Mouse (Mus musculus): ENCODE data around the gene Tlcd1. TPM values are rescaled to one million over a fixed set of nuclear protein-coding genes. Genes with fewer than 3 reads are reported as not detected.

Tlcd1 gene
- 38.1 TPM for polyA plus RNA-seq (2014; fragmentation: Illumina TruSeq; extraction: RNeasy Lipid Tissue Mini Kit (QIAGEN cat#74804); ENCODE audit: low read depth, low replicate concordance)

GRCm38 (mm10) chr11:78176402-78176862 lies at the start of gene Tlcd1, which contains the start of gene Nek8:
Gene Tlcd1 (plus strand): TSS chr11:78176711.
Gene Nek8 (minus strand): TSS chr11:78176675.

DNA sequence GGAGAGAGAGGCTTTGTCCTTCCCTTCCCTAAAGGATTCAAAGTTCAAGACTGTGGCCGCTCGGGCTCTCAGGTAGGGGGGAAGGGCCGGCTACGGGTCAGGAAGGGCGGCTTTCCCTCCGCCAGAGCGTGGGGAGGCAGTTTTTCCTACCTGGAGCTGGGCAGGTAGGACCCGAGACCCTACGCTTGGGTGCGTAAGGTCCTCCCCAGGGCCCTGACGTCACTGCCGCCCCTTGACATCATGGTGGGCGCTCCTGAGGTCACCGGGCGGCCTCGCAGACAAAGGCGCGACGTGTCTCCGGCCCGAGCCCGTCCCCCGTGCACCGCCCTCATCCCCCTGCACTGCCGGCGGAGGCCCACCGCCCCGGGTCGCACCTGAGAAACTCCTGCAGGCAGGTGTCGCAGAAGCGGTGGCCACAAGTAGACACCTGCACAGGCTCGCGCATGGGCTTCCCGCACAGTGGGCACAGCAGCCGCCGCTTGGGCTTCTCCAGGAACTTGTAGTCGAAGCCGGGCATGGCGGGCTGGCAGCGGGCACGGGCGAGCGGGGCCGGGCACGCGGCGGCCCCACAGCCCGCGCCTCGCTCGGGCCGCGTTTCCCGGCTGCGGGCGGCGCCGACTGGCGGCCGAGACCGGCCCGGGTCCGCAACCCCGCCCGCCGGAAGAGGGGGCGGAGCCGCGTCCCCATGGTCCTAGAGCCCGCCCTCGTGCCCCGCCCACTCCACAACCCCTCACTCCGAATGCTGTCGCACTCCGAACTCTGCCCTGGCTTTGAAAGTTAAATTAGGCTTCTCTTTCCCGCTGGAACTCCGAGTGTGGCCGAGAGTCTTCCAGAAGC lies 11.4 kb upstream of the Tlcd1 start, which contains the start of gene Traf4:
TSS of gene Traf4 (minus strand) at position 666 of the 837 bp plus-strand sequence.

DNA sequence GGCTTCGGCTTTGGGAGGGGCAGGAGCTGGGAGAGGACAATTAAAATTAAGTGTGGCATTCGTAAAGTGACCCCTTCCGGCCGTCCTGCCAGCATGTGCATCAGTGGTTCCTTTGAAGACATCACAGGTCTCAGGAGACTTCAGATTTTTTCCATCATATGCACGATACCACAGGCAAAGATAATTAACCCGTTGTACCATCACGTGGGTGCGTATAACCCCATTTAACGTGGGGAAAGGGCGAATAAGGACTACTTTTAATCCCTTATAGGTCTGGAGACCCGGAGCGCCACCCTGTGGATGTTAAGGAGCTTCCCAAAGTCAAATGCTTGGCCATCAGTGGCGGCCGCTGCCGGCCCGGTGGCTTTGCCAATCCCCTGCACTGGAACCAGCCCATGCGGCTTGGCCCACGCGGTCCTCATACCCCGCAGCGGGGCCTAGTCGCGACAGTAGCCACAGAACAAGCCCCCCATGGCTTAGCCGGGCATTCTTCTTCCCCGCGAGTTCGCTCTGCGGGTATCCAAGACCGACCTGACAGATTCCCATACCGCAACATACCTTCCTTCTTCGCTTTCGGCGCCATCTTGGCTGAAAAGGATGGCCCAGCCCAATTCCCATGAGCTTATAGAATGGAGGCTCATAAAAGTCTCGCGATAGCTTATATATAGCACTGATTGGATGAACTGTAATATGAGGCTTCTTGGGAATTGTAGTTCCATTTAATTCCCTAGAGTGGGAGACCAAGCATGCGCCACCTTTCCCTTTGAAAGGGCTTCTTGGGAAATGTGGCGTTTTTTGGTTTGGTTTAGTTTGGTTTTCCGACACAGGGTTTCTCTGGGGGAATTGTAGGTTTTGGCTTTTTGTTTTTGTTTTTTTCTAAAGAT lies 6.7 kb downstream of the Tlcd1 start, which contains the start of gene Rpl23a:
TSS of gene Rpl23a (minus strand) at position 624 of the 884 bp plus-strand sequence.

GRCm38 (mm10) chr11:78188331-78189233 lies 12.1 kb downstream of the Tlcd1 start, which contains the start of gene Rab34:
Gene Rab34 (plus strand): TSS chr11:78188430.

GRCm38 (mm10) chr11:78193113-78193512 lies 16.6 kb downstream of the Tlcd1 start, which contains the start of gene Proca1:
Gene Proca1 (plus strand): TSS chr11:78193392.

Other genes with a start within 250 kb of the Tlcd1 start
- not detected for gene Sez6, start 245.9 kb upstream of the Tlcd1 start, polyA plus RNA-seq (2014; fragmentation: Illumina TruSeq; extraction: RNeasy Lipid Tissue Mini Kit (QIAGEN cat#74804); ENCODE audit: low read depth, low replicate concordance)
- 20.4 TPM for gene Phf12, start 194.0 kb upstream of the Tlcd1 start, polyA plus RNA-seq (2014; fragmentation: Illumina TruSeq; extraction: RNeasy Lipid Tissue Mini Kit (QIAGEN cat#74804); ENCODE audit: low read depth, low replicate concordance)
- 9.0 TPM for gene Dhrs13, start 144.4 kb upstream of the Tlcd1 start, polyA plus RNA-seq (2014; fragmentation: Illumina TruSeq; extraction: RNeasy Lipid Tissue Mini Kit (QIAGEN cat#74804); ENCODE audit: low read depth, low replicate concordance)
- gene Flot2, start 138.8 kb upstream of the Tlcd1 start, polyA plus RNA-seq (2014; fragmentation: Illumina TruSeq; extraction: RNeasy Lipid Tissue Mini Kit (QIAGEN cat#74804); ENCODE audit: low read depth, low replicate concordance), result 14.0 TPM
- gene Eral1, start 96.3 kb upstream of the Tlcd1 start, polyA plus RNA-seq (2014; fragmentation: Illumina TruSeq; extraction: RNeasy Lipid Tissue Mini Kit (QIAGEN cat#74804); ENCODE audit: low read depth, low replicate concordance), result 12.8 TPM
- gene Fam222b, start 82.1 kb upstream of the Tlcd1 start, polyA plus RNA-seq (2014; fragmentation: Illumina TruSeq; extraction: RNeasy Lipid Tissue Mini Kit (QIAGEN cat#74804); ENCODE audit: low read depth, low replicate concordance), result 12.1 TPM
- gene Traf4, start 11.1 kb upstream of the Tlcd1 start, polyA plus RNA-seq (2014; fragmentation: Illumina TruSeq; extraction: RNeasy Lipid Tissue Mini Kit (QIAGEN cat#74804); ENCODE audit: low read depth, low replicate concordance), result 1.2 TPM
- 4.7 TPM for gene Nek8, start within 50 bp of the Tlcd1 start, polyA plus RNA-seq (2014; fragmentation: Illumina TruSeq; extraction: RNeasy Lipid Tissue Mini Kit (QIAGEN cat#74804); ENCODE audit: low read depth, low replicate concordance)
- 709 TPM for gene Rpl23a, start 6.9 kb downstream of the Tlcd1 start, polyA plus RNA-seq (2014; fragmentation: Illumina TruSeq; extraction: RNeasy Lipid Tissue Mini Kit (QIAGEN cat#74804); ENCODE audit: low read depth, low replicate concordance)
- 17.8 TPM for gene Rab34, start 11.7 kb downstream of the Tlcd1 start, polyA plus RNA-seq (2014; fragmentation: Illumina TruSeq; extraction: RNeasy Lipid Tissue Mini Kit (QIAGEN cat#74804); ENCODE audit: low read depth, low replicate concordance)
- 28.4 TPM for gene Proca1, start 16.7 kb downstream of the Tlcd1 start, polyA plus RNA-seq (2014; fragmentation: Illumina TruSeq; extraction: RNeasy Lipid Tissue Mini Kit (QIAGEN cat#74804); ENCODE audit: low read depth, low replicate concordance)
- 49.5 TPM for gene Sdf2, start 69.0 kb downstream of the Tlcd1 start, polyA plus RNA-seq (2014; fragmentation: Illumina TruSeq; extraction: RNeasy Lipid Tissue Mini Kit (QIAGEN cat#74804); ENCODE audit: low read depth, low replicate concordance)
- gene Supt6, start 69.3 kb downstream of the Tlcd1 start, polyA plus RNA-seq (2014; fragmentation: Illumina TruSeq; extraction: RNeasy Lipid Tissue Mini Kit (QIAGEN cat#74804); ENCODE audit: low read depth, low replicate concordance), result 24.0 TPM
- gene 2610507B11Rik, start 85.0 kb downstream of the Tlcd1 start, polyA plus RNA-seq (2014; fragmentation: Illumina TruSeq; extraction: RNeasy Lipid Tissue Mini Kit (QIAGEN cat#74804); ENCODE audit: low read depth, low replicate concordance), result 106 TPM
- gene BC030499, start 114.1 kb downstream of the Tlcd1 start, polyA plus RNA-seq (2014; fragmentation: Illumina TruSeq; extraction: RNeasy Lipid Tissue Mini Kit (QIAGEN cat#74804); ENCODE audit: low read depth, low replicate concordance), result 0.58 TPM
- 2.7 TPM for gene Spag5, start 124.8 kb downstream of the Tlcd1 start, polyA plus RNA-seq (2014; fragmentation: Illumina TruSeq; extraction: RNeasy Lipid Tissue Mini Kit (QIAGEN cat#74804); ENCODE audit: low read depth, low replicate concordance)
- gene Aldoc, start 146.3 kb downstream of the Tlcd1 start, polyA plus RNA-seq (2014; fragmentation: Illumina TruSeq; extraction: RNeasy Lipid Tissue Mini Kit (QIAGEN cat#74804); ENCODE audit: low read depth, low replicate concordance), result 7.2 TPM
- gene Pigs, start 151.7 kb downstream of the Tlcd1 start, polyA plus RNA-seq (2014; fragmentation: Illumina TruSeq; extraction: RNeasy Lipid Tissue Mini Kit (QIAGEN cat#74804); ENCODE audit: low read depth, low replicate concordance), result 5.2 TPM
- 5.7 TPM for gene Unc119, start 166.8 kb downstream of the Tlcd1 start, polyA plus RNA-seq (2014; fragmentation: Illumina TruSeq; extraction: RNeasy Lipid Tissue Mini Kit (QIAGEN cat#74804); ENCODE audit: low read depth, low replicate concordance)
- gene Foxn1, start 209.8 kb downstream of the Tlcd1 start, polyA plus RNA-seq (2014; fragmentation: Illumina TruSeq; extraction: RNeasy Lipid Tissue Mini Kit (QIAGEN cat#74804); ENCODE audit: low read depth, low replicate concordance), result not detected
- gene Slc13a2, start 245.5 kb downstream of the Tlcd1 start, polyA plus RNA-seq (2014; fragmentation: Illumina TruSeq; extraction: RNeasy Lipid Tissue Mini Kit (QIAGEN cat#74804); ENCODE audit: low read depth, low replicate concordance), result not detected

Measured in adrenal gland, adult 10 weeks (tissue).